Mouse (Mus musculus) liver, embryonic 16.5 days (tissue): Measurements from ENCODE around the gene Gltpd2. TPM values are rescaled to one million over a fixed set of nuclear protein-coding genes. Genes with fewer than 3 reads are reported as not detected.

ENCODE experiments used
- ATAC-seq: fragments of 200-750 bp; cut with Nextera tagmentation; 2 replicates; pipeline ENCODE4 v1.8.0; 2017; ENCODE audit warnings: low read depth, mild to moderate bottlenecking, moderate number of reproducible peaks, moderate library complexity
- H3K27ac ChIP-seq: fragments of 300-500 bp; sonication (generic); 2 replicates; pipeline ENCODE4 v1.5.1; 2014; ENCODE audit warnings: mild to moderate bottlenecking, low read length
- H3K27me3 ChIP-seq: fragments of 300-500 bp; sonication (generic); 2 replicates; pipeline ENCODE4 v1.6.1; 2014; ENCODE audit warnings: low read depth, low read length, mixed read lengths; ENCODE audit not compliant: control insufficient read depth, insufficient read depth
- H3K36me3 ChIP-seq: fragments of 300-500 bp; sonication (generic); 2 replicates; pipeline ENCODE4 v1.6.1; 2014; ENCODE audit warnings: mild to moderate bottlenecking; ENCODE audit not compliant: control insufficient read depth, insufficient read depth
- H3K4me1 ChIP-seq: fragments of 300-500 bp; sonication (generic); 2 replicates; pipeline ENCODE4 v1.6.1; 2014; ENCODE audit warnings: low read depth, low read length, mixed read lengths; ENCODE audit not compliant: control insufficient read depth
- H3K4me2 ChIP-seq: fragments of 300-500 bp; sonication (generic); 2 replicates; pipeline ENCODE4 v1.6.1; 2014; ENCODE audit warnings: low read depth, low read length, mixed read lengths
- H3K4me3 ChIP-seq: fragments of 300-500 bp; sonication (generic); 2 replicates; pipeline ENCODE4 v1.5.1; 2014; ENCODE audit warnings: low read depth, mild to moderate bottlenecking, low read length
- H3K9ac ChIP-seq: fragments of 300-500 bp; sonication (generic); 2 replicates; pipeline ENCODE4 v1.6.1; 2014; ENCODE audit warnings: low read depth, low read length
- H3K9me3 ChIP-seq: fragments of 300-500 bp; sonication (generic); replicated peaks from 2 replicates; pipeline ENCODE4 v1.6.1; 2016; ENCODE audit warnings: low read length; ENCODE audit not compliant: control insufficient read depth
- WGBS: fragments of 180-500 bp; shearing (Covaris S2); extraction: QIAGEN DNeasy Blood & Tissue Kit; methylation state at CpG from one replicate; pipeline ENCODE4 v1.1.7; 2014; ENCODE audit not compliant: insufficient replicate concordance; 5-methylcytosine and 5-hydroxymethylcytosine counted together
- polyA plus RNA-seq: library from polyadenylated mRNA; unstranded; fragments of >200 nt; fragmentation: Nextera tagmentation; extraction: Ambion mirVana; gene quantifications from 2 replicates; pipeline ENCODE4 v1.2.1, GENCODE M21; 2015

The Gltpd2 gene
- polyA plus RNA-seq, 1 experiment from 2014 or later = 35.3 TPM

- Histone ChIP-seq H3K9ac (no peak overlapping the region), H3K4me3 (no peak overlapping the region), H3K9me3 (no peaks in the 10 kb centered on the region), H3K36me3 (no peaks in the 10 kb centered on the region), H3K27ac (no peak overlapping the region), H3K27me3 (peaks cover 34% of the 10 kb centered on the region), H3K4me1 (peaks cover 3% of the 10 kb centered on the region; the same call in 1 of the 2 replicates), H3K4me2 (no peak overlapping the region)
- ATAC-seq = no peak
- 56% methylated on average over 5 of the region's 5 CpGs for WGBS
Measured at GRCm38 (mm10) chr11:70541415-70541814, 22.4 kb downstream of the Gltpd2 start.

GRCm38 (mm10) chr11:70544496-70544895 is 25.5 kb downstream of the Gltpd2 start:
- no peak overlapping the region for H3K9ac ChIP-seq
- H3K36me3 ChIP-seq = no peaks in the 10 kb centered on the region
- WGBS = 47% methylated on average over 7 of the region's 7 CpGs
- no peaks in the 10 kb centered on the region for H3K9me3 ChIP-seq
- peaks cover 3% of the 10 kb centered on the region; the same call in 1 of the 2 replicates for H3K4me1 ChIP-seq
- no peak overlapping the region for H3K4me3 ChIP-seq
- no peak for ATAC-seq
- no peak overlapping the region for H3K27ac ChIP-seq
- peaks cover 29% of the 10 kb centered on the region for H3K27me3 ChIP-seq
- H3K4me2 ChIP-seq = no peak overlapping the region

- no peak overlapping the region for H3K4me3 ChIP-seq
- H3K27ac ChIP-seq = no peak overlapping the region
- H3K36me3 ChIP-seq = no peaks in the 10 kb centered on the region
- no peaks in the 10 kb centered on the region for H3K27me3 ChIP-seq
- no peak overlapping the region for H3K4me2 ChIP-seq
- 68% methylated on average over 8 of the region's 8 CpGs for WGBS
- no peaks in the 10 kb centered on the region for H3K9me3 ChIP-seq
- H3K4me1 ChIP-seq = no peaks in the 10 kb centered on the region
- no peak overlapping the region for H3K9ac ChIP-seq
- ATAC-seq = no peak
Measured at GRCm38 (mm10) chr11:70551526-70551925, 32.5 kb downstream of the Gltpd2 start.

- WGBS = 31% methylated on average over 6 of the region's 7 CpGs
- H3K9ac ChIP-seq = no peak overlapping the region
- no peak for ATAC-seq
- H3K36me3 ChIP-seq = no peaks in the 10 kb centered on the region
- no peak overlapping the region for H3K4me2 ChIP-seq
- no peak overlapping the region for H3K4me3 ChIP-seq
- no peaks in the 10 kb centered on the region for H3K27me3 ChIP-seq
- H3K9me3 ChIP-seq = no peaks in the 10 kb centered on the region
- H3K27ac ChIP-seq = no peak overlapping the region
- no peaks in the 10 kb centered on the region for H3K4me1 ChIP-seq
Measured at GRCm38 (mm10) chr11:70553940-70554339, 34.9 kb downstream of the Gltpd2 start.

- Histone ChIP-seq H3K9me3 (no peaks in the 10 kb centered on the region), H3K27ac (no peak overlapping the region), H3K4me1 (peaks cover 8% of the 10 kb centered on the region), H3K4me2 (no peak overlapping the region), H3K9ac (no peak overlapping the region), H3K4me3 (no peak overlapping the region), H3K27me3 (no peaks in the 10 kb centered on the region), H3K36me3 (no peaks in the 10 kb centered on the region)
- no peak for ATAC-seq
- 79% methylated on average over 9 of the region's 9 CpGs for WGBS
Measured at GRCm38 (mm10) chr11:70557545-70557944, 38.5 kb downstream of the Gltpd2 start.

- Histone ChIP-seq H3K4me3 (peak overlapping the region; percentile 73), H3K4me2 (peak overlapping the region; percentile 92), H3K9me3 (no peaks in the 10 kb centered on the region), H3K27me3 (no peaks in the 10 kb centered on the region), H3K27ac (peak overlapping the region; percentile 38; the same call in 1 of the 2 replicates), H3K36me3 (no peaks in the 10 kb centered on the region), H3K4me1 (peaks cover 27% of the 10 kb centered on the region), H3K9ac (no peak overlapping the region; the same call in 1 of the 2 replicates)
- 2% methylated on average over 2 of the region's 2 CpGs for WGBS
- ATAC-seq = no peak
Measured at GRCm38 (mm10) chr11:70561937-70562286, 42.9 kb downstream of the Gltpd2 start.

GRCm38 (mm10) chr11:70562287-70562994 is 43.4 kb downstream of the Gltpd2 start, which contains the start of gene Mink1:
Gene Mink1 (plus strand): TSS chr11:70562881.
- under 1% methylated on average over 53 of the region's 57 CpGs for WGBS

GRCm38 (mm10) chr11:70562995-70563469 is 44.0 kb downstream of the Gltpd2 start:
- peak overlapping the region; percentile 73 for H3K4me3 ChIP-seq
- peak overlapping the region; percentile 74 for H3K9ac ChIP-seq
- H3K27me3 ChIP-seq = no peaks in the 10 kb centered on the region
- no peaks in the 10 kb centered on the region for H3K9me3 ChIP-seq
- peak; percentile 7; the same call in 1 of the 2 replicates for ATAC-seq
- peak overlapping the region; percentile 60 for H3K27ac ChIP-seq
- H3K4me2 ChIP-seq = peak overlapping the region; percentile 92
- H3K4me1 ChIP-seq = peaks cover 27% of the 10 kb centered on the region
- 0% methylated on average over 31 of the region's 31 CpGs for WGBS
- no peaks in the 10 kb centered on the region for H3K36me3 ChIP-seq

More at GRCm38 (mm10) chr11:70562287-70562994, 43.4 kb downstream of the Gltpd2 start, which contains the start of gene Mink1:
- Histone ChIP-seq H3K4me2 (peak within 1 kb of the TSS; percentile 92), H3K4me1 (peaks cover 27% of the 10 kb centered on the region), H3K27me3 (no peaks in the 10 kb centered on the region), H3K9ac (peak within 1 kb of the TSS; percentile 74), H3K4me3 (peak within 1 kb of the TSS; percentile 73), H3K36me3 (no peaks in the 10 kb centered on the region), H3K27ac (peak within 1 kb of the TSS; percentile 69), H3K9me3 (no peaks in the 10 kb centered on the region)
- peak; percentile 89 for ATAC-seq
